Mouse (Mus musculus): ENCODE data around the gene Sp6. TPM values are rescaled to one million over a fixed set of nuclear protein-coding genes. Genes with fewer than 3 reads are reported as not detected.

Sp6 gene
- total and polyA plus RNA-seq, 3 experiments = 10.1 to 65.5 (median 18.4) TPM

- dilution Hi-C loops (cut with MboI; ENCODE audit: extremely low pct_ligation_motif_present, extremely low pct_unique_long_range_greater_than_20kb, low sequenced_read_pairs) (no loop called here), in situ Hi-C loops (cut with MboI; ENCODE audit: low pct_ligation_motif_present, low pct_unique_long_range_greater_than_20kb, low sequenced_read_pairs) (no loop called here)
- H3K4me3 ChIP-seq (replicated peaks in 1 of 3; ENCODE audit: low read depth in 2 of 3, low read length in 2 of 3, poor library complexity in 1 of 3) = no peak overlapping the region
- H3K4me1 ChIP-seq (ENCODE audit: control insufficient read depth in 1 of 2, insufficient read depth in 2 of 2) = peaks cover 3 to 18% of the 10 kb centered on the region in 2 experiments; a peak in 2 of 4 replicates
- no peak overlapping the region for H3K27ac ChIP-seq (ENCODE audit: insufficient read depth, low read depth)
- H3K9me3 ChIP-seq (replicated peaks; ENCODE audit: low read length) = no peaks in the 10 kb centered on the region
- H3K36me3 ChIP-seq (replicated peaks in 1 of 2; ENCODE audit: control insufficient read depth in 1 of 2, insufficient read depth in 1 of 2, low read length in 1 of 2) = peaks cover 19 to 58% of the 10 kb centered on the region in 2 experiments
- H3K4me2 ChIP-seq (ENCODE audit: insufficient read depth, low read depth, poor library complexity, severe bottlenecking) = no peak overlapping the region
- no peak for DNase-seq (ENCODE audit: extremely low read depth)
- TF ChIP-seq CTCF (conservative IDR thresholded peaks at IDR 0.05 in 1 of 2, IDR thresholded peaks at IDR 0.05 in 1 of 2; ENCODE audit: low read depth in 2 of 2, low read length in 2 of 2) (no peak), TCF12 (IDR thresholded peaks at IDR 0.05; ENCODE audit: low read depth, low read length) (no peak), TBP (conservative IDR thresholded peaks at IDR 0.05; ENCODE audit: low read depth, low read length) (no peak), POLR2A (IDR thresholded peaks at IDR 0.05; ENCODE audit: low read depth, low read length) (no peak), ETS1 (conservative IDR thresholded peaks at IDR 0.05; ENCODE audit: low read depth, low read length) (no peak), E2F4 (IDR thresholded peaks at IDR 0.05; ENCODE audit: insufficient replicate concordance, low read depth, low read length) (no peak), ZC3H11A (IDR thresholded peaks at IDR 0.05; ENCODE audit: low read depth, low read length) (no peak), MAFK (IDR thresholded peaks at IDR 0.05; ENCODE audit: insufficient replicate concordance, low read length) (no peak), EP300 (IDR thresholded peaks at IDR 0.05; ENCODE audit: low read length) (no peak)
- H3K9ac ChIP-seq (ENCODE audit: insufficient read depth, low read depth) = no peak overlapping the region
- no peaks in the 10 kb centered on the region for H3K27me3 ChIP-seq (replicated peaks)
- no peaks in the 10 kb centered on the region for H3K79me2 ChIP-seq (replicated peaks; ENCODE audit: control insufficient read depth, extremely low read depth, insufficient read depth, poor library complexity, severe bottlenecking)
Measured at GRCm38 (mm10) chr11:97032499-97032898, 19.3 kb downstream of the Sp6 start.

- no peaks in the 10 kb centered on the region for H3K27me3 ChIP-seq (replicated peaks)
- H3K4me3 ChIP-seq (replicated peaks in 1 of 3; ENCODE audit: low read depth in 2 of 3, low read length in 2 of 3, poor library complexity in 1 of 3) = no peak overlapping the region
- H3K79me2 ChIP-seq (replicated peaks; ENCODE audit: control insufficient read depth, extremely low read depth, insufficient read depth, poor library complexity, severe bottlenecking) = no peaks in the 10 kb centered on the region
- in situ Hi-C loops (cut with MboI; ENCODE audit: low pct_ligation_motif_present, low pct_unique_long_range_greater_than_20kb, low sequenced_read_pairs) = no loop called here
- no peak overlapping the region for H3K27ac ChIP-seq (ENCODE audit: insufficient read depth, low read depth)
- H3K9ac ChIP-seq (ENCODE audit: insufficient read depth, low read depth) = no peak overlapping the region
- H3K4me1 ChIP-seq (ENCODE audit: control insufficient read depth in 1 of 2, insufficient read depth in 2 of 2) = peaks cover 3 to 18% of the 10 kb centered on the region in 2 experiments; a peak in 2 of 4 replicates
- TF ChIP-seq USF2 (conservative IDR thresholded peaks at IDR 0.05; ENCODE audit: low read depth, low read length) (no peak), NELFE (IDR thresholded peaks at IDR 0.05; ENCODE audit: low read depth, low read length) (no peak), MYC (IDR thresholded peaks at IDR 0.05; ENCODE audit: low read depth, low read length) (no peak)
- peaks cover 19 to 55% of the 10 kb centered on the region in 2 experiments for H3K36me3 ChIP-seq (replicated peaks in 1 of 2; ENCODE audit: control insufficient read depth in 1 of 2, insufficient read depth in 1 of 2, low read length in 1 of 2)
- DNase-seq (ENCODE audit: extremely low read depth) = no peak
- no peak overlapping the region for H3K4me2 ChIP-seq (ENCODE audit: insufficient read depth, low read depth, poor library complexity, severe bottlenecking)
- dilution Hi-C loops (cut with MboI; ENCODE audit: extremely low pct_ligation_motif_present, extremely low pct_unique_long_range_greater_than_20kb, low sequenced_read_pairs) = no loop called here
- H3K9me3 ChIP-seq (replicated peaks; ENCODE audit: low read length) = no peaks in the 10 kb centered on the region
Measured at GRCm38 (mm10) chr11:97033781-97034180, 20.6 kb downstream of the Sp6 start.

GRCm38 (mm10) chr11:97036141-97036540 lies 22.9 kb downstream of the Sp6 start:
- in situ Hi-C loops (cut with MboI; ENCODE audit: low pct_ligation_motif_present, low pct_unique_long_range_greater_than_20kb, low sequenced_read_pairs) (no loop called here), dilution Hi-C loops (cut with MboI; ENCODE audit: extremely low pct_ligation_motif_present, extremely low pct_unique_long_range_greater_than_20kb, low sequenced_read_pairs) (no loop called here)
- Histone ChIP-seq H3K9me3 (replicated peaks; ENCODE audit: low read length) (no peaks in the 10 kb centered on the region), H3K36me3 (replicated peaks in 1 of 2; ENCODE audit: control insufficient read depth in 1 of 2, insufficient read depth in 1 of 2, low read length in 1 of 2) (peaks cover 19 to 55% of the 10 kb centered on the region in 2 experiments), H3K4me1 (ENCODE audit: control insufficient read depth in 1 of 2, insufficient read depth in 2 of 2) (peaks cover 2 to 13% of the 10 kb centered on the region in 2 experiments; a peak in 2 of 4 replicates), H3K9ac (ENCODE audit: insufficient read depth, low read depth) (no peak overlapping the region), H3K4me3 (replicated peaks in 1 of 3; ENCODE audit: low read depth in 2 of 3, low read length in 2 of 3, poor library complexity in 1 of 3) (no peak overlapping the region), H3K4me2 (ENCODE audit: insufficient read depth, low read depth, poor library complexity, severe bottlenecking) (no peak overlapping the region), H3K27ac (ENCODE audit: insufficient read depth, low read depth) (no peak overlapping the region), H3K79me2 (replicated peaks; ENCODE audit: control insufficient read depth, extremely low read depth, insufficient read depth, poor library complexity, severe bottlenecking) (no peaks in the 10 kb centered on the region), H3K27me3 (replicated peaks) (no peaks in the 10 kb centered on the region)
- DNase-seq (ENCODE audit: extremely low read depth) = no peak
- TF ChIP-seq NRF1 (IDR thresholded peaks at IDR 0.05; ENCODE audit: low read depth, low read length) (no peak), UBTF (IDR thresholded peaks at IDR 0.05; ENCODE audit: low read depth, low read length) (no peak), RAD21 (IDR thresholded peaks at IDR 0.05; ENCODE audit: low read depth, low read length) (no peak), RCOR1 (conservative IDR thresholded peaks at IDR 0.05; ENCODE audit: low read depth, low read length) (no peak), GABPA (IDR thresholded peaks at IDR 0.05; ENCODE audit: insufficient replicate concordance, low read depth, low read length) (no peak), CTCF (conservative IDR thresholded peaks at IDR 0.05 in 1 of 2, IDR thresholded peaks at IDR 0.05 in 1 of 2; ENCODE audit: low read depth in 2 of 2, low read length in 2 of 2) (no peak), KAT2A (IDR thresholded peaks at IDR 0.05; ENCODE audit: insufficient replicate concordance, low read length) (no peak), TCF12 (IDR thresholded peaks at IDR 0.05; ENCODE audit: low read depth, low read length) (no peak), MXI1 (IDR thresholded peaks at IDR 0.05; ENCODE audit: low read depth, low read length) (no peak), PAX5 (IDR thresholded peaks at IDR 0.05; ENCODE audit: low read length) (no peak), SMC3 (IDR thresholded peaks at IDR 0.05; ENCODE audit: low read depth, low read length) (no peak), ZMIZ1 (IDR thresholded peaks at IDR 0.05; ENCODE audit: low read depth, low read length) (no peak), MAFK (IDR thresholded peaks at IDR 0.05; ENCODE audit: insufficient replicate concordance, low read length) (no peak), TBP (conservative IDR thresholded peaks at IDR 0.05; ENCODE audit: low read depth, low read length) (no peak), POLR2AphosphoS2 (IDR thresholded peaks at IDR 0.05; ENCODE audit: low read depth, low read length) (no peak), ELF1 (IDR thresholded peaks at IDR 0.05; ENCODE audit: low read depth, low read length) (no peak), MAZ (IDR thresholded peaks at IDR 0.05; ENCODE audit: low read depth, low read length) (no peak)
